Mouse (Mus musculus) hindbrain, embryonic 16.5 days (tissue): ENCODE data around the gene Nat8f7. TPM values are rescaled to one million over a fixed set of nuclear protein-coding genes. Genes with fewer than 3 reads are reported as not detected.
"Not testable (repeated sequence)": the region's sequence is repeated elsewhere in the genome, so short reads cannot be mapped to it uniquely, and the experiment has no call there.

Source experiments
- ATAC-seq: fragments of 200-750 bp; cut with Nextera tagmentation; 2 replicates; pipeline ENCODE4 v1.8.0; 2017; ENCODE audit warnings: moderate TSS enrichment, moderate library complexity
- H3K27ac ChIP-seq: fragments of 300-500 bp; sonication (generic); 2 replicates; pipeline ENCODE4 v1.5.1; 2014; ENCODE audit warnings: low read depth, mild to moderate bottlenecking, control low read depth, low read length, moderate library complexity
- H3K27me3 ChIP-seq: fragments of 300-500 bp; sonication (generic); replicated peaks from 2 replicates; pipeline ENCODE4 v1.6.1; 2014; ENCODE audit warnings: low read length; ENCODE audit not compliant: control insufficient read depth, insufficient read depth
- H3K36me3 ChIP-seq: fragments of 300-500 bp; sonication (generic); 2 replicates; pipeline ENCODE4 v1.6.1; 2014; ENCODE audit warnings: mild to moderate bottlenecking, low read length, moderate library complexity, mixed read lengths; ENCODE audit not compliant: control insufficient read depth, insufficient read depth
- H3K4me1 ChIP-seq: fragments of 300-500 bp; sonication (generic); 2 replicates; pipeline ENCODE4 v1.6.1; 2014; ENCODE audit warnings: low read depth, low read length; ENCODE audit not compliant: control insufficient read depth, insufficient read depth
- H3K4me2 ChIP-seq: fragments of 300-500 bp; sonication (generic); 2 replicates; pipeline ENCODE4 v1.6.1; 2014; ENCODE audit warnings: mild to moderate bottlenecking, low read length, control low read depth, moderate library complexity
- H3K4me3 ChIP-seq: fragments of 300-500 bp; sonication (generic); 2 replicates; pipeline ENCODE4 v1.5.1; 2014; ENCODE audit warnings: mild to moderate bottlenecking, low read length, control low read depth, moderate library complexity
- H3K9ac ChIP-seq: fragments of 300-500 bp; sonication (generic); 2 replicates; pipeline ENCODE4 v1.6.1; 2014; ENCODE audit warnings: low read depth, mild to moderate bottlenecking, control low read depth, low read length, moderate library complexity
- H3K9me3 ChIP-seq: fragments of 300-500 bp; sonication (generic); 2 replicates; pipeline ENCODE4 v1.6.1; 2014; ENCODE audit warnings: mild to moderate bottlenecking, low read length, moderate library complexity; ENCODE audit not compliant: control insufficient read depth
- WGBS: fragments of 180-500 bp; shearing (Covaris S2); extraction: QIAGEN DNeasy Blood & Tissue Kit; methylation state at CpG from one replicate; pipeline ENCODE4 v1.1.7; 2014; 5-methylcytosine and 5-hydroxymethylcytosine counted together
- microRNA-seq: library from miRNA; unstranded; fragments of <30 nt; microRNA quantifications from one replicate; pipeline ENCODE4, GENCODE M21; 2017
- polyA plus RNA-seq: library from polyadenylated mRNA; unstranded; fragments of >200 nt; fragmentation: Nextera tagmentation; extraction: Ambion mirVana; gene quantifications from 2 replicates; pipeline ENCODE4 v1.2.1, GENCODE M21; 2015

Nat8f7 gene
- 0.08 TPM in 1 of 2 replicates, not detected in the other for polyA plus RNA-seq

DNA sequence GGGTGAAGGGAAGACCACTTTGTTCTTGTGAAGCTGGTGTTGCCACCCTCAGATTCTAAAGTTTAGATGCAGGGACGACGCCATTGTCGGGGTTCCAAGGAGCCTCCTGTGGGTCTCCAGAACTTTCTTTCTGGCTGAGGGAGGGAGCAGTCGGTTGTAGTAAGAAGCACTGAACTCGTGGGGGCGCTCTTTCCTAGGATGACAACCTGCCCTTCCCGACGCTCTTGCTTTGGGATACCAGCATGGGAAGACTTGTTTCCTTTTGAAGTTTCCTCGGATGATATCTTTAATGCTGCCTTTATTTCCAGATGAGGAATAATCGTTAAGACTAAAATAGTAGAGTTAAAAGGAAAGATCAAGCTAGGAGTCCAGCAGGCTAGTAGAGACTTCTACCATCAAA is at the start of gene Nat8f7:
TSS of gene Nat8f7 (minus strand) at position 101 of the 400 bp plus-strand sequence.
- not testable (repeated sequence) for H3K27me3 ChIP-seq, H3K4me3 ChIP-seq, H3K4me2 ChIP-seq, H3K4me1 ChIP-seq, H3K9ac ChIP-seq, ATAC-seq, H3K9me3 ChIP-seq, H3K36me3 ChIP-seq, H3K27ac ChIP-seq
- WGBS, result 82% methylated on average over 9 of the region's 10 CpGs

- H3K4me2 ChIP-seq, H3K4me3 ChIP-seq, ATAC-seq, H3K9me3 ChIP-seq, H3K9ac ChIP-seq, H3K4me1 ChIP-seq, H3K27ac ChIP-seq, H3K36me3 ChIP-seq, H3K27me3 ChIP-seq: not testable (repeated sequence)
- WGBS, result 90% methylated on average over 1 of the region's 2 CpGs
These were observed 49.7 kb upstream of the Nat8f7 start for GRCm38 (mm10) chr6:85762678-85763077.

GRCm38 (mm10) chr6:85755705-85756249 is 42.8 kb upstream of the Nat8f7 start:
- not testable (repeated sequence) for H3K27me3 ChIP-seq, H3K9ac ChIP-seq, H3K4me3 ChIP-seq, H3K36me3 ChIP-seq, H3K4me1 ChIP-seq, ATAC-seq, H3K9me3 ChIP-seq, H3K27ac ChIP-seq, H3K4me2 ChIP-seq
- WGBS, result 67% methylated on average over 2 of the region's 6 CpGs

- H3K9me3 ChIP-seq, ATAC-seq, H3K4me3 ChIP-seq, H3K27me3 ChIP-seq, H3K4me1 ChIP-seq, H3K4me2 ChIP-seq, H3K27ac ChIP-seq, H3K9ac ChIP-seq, H3K36me3 ChIP-seq: not testable (repeated sequence)
- WGBS, result 100% methylated on average over 1 of the region's 1 CpGs
These were observed 3.4 kb downstream of the Nat8f7 start for GRCm38 (mm10) chr6:85709607-85710006.

DNA sequence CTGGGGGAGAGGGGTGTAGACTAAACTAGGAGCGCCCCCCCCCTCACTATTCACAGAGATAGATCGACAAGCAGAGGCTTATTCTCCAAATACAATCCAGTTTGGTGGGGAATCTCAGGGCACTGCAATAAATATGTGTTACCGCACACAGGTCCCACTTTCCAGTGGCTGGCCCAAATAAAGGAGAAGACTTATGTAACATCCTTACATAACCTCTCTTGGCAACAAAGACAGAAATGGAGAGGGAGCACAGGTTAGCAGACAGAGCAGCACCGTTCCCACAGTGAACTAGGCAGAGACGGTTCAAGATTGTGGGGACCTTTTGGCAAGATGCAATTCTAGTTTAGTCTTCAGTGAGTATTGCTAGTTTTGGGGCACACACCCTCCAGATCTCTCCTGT is 3.8 kb downstream of the Nat8f7 start:
- not testable (repeated sequence) for H3K4me3 ChIP-seq, H3K27me3 ChIP-seq, H3K4me2 ChIP-seq, H3K9me3 ChIP-seq, ATAC-seq, H3K27ac ChIP-seq, H3K4me1 ChIP-seq, H3K9ac ChIP-seq, H3K36me3 ChIP-seq
- WGBS, result 90% methylated on average over 5 of the region's 5 CpGs

DNA sequence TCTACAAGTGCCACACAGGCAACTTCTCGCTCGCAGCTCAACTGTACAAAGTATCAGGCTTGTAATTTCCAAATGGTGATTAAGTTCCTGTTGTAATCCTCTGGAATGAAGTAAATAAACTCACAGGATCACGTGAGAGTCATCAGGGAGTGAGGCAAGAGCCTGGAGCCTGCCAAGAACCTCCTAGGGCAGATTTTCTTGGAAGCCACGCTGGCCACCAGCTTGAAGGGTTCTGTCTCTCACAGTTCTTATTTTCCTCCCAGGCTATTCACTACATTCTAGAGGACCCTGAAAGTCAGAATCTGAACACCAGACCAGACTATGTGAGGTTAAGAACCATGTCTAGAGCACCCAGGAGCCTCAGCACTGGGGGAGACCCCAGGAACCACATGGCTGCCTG is 11.1 kb downstream of the Nat8f7 start:
- H3K9ac ChIP-seq, H3K4me2 ChIP-seq, H3K9me3 ChIP-seq, H3K27ac ChIP-seq, ATAC-seq, H3K36me3 ChIP-seq, H3K27me3 ChIP-seq, H3K4me1 ChIP-seq, H3K4me3 ChIP-seq: not testable (repeated sequence)
- 84% methylated on average over 2 of the region's 4 CpGs for WGBS

Small RNA genes lying within 50 kb of the gene (microRNA-seq; reads per million reads assigned to microRNA genes)
- gene Gm27317, result not detected

Other genes starting within 250 kb of the Nat8f7 start
- gene Fbxo41, start 210.2 kb downstream of the Nat8f7 start, polyA plus RNA-seq, result 9.8 and 10.3 TPM in 2 replicates
- gene Egr4, start 199.6 kb downstream of the Nat8f7 start, polyA plus RNA-seq, result not detected in 2 replicates
- gene Alms1, start 125.7 kb downstream of the Nat8f7 start, polyA plus RNA-seq, result 4.2 and 4.3 TPM in 2 replicates
- 0.23 and 0.35 TPM in 2 replicates for gene Nat8f3, start 52.5 kb upstream of the Nat8f7 start, polyA plus RNA-seq
- not detected in 2 replicates for gene Nat8f6, start 107.7 kb upstream of the Nat8f7 start, polyA plus RNA-seq
- gene Nat8f5, start 107.8 kb upstream of the Nat8f7 start, polyA plus RNA-seq, result 0.36 TPM in 1 of 2 replicates, not detected in the other
- gene Nat8, start 118.9 kb upstream of the Nat8f7 start, polyA plus RNA-seq, result 0.23 TPM in 1 of 2 replicates, not detected in the other
- gene Nat8f2, start 156.0 kb upstream of the Nat8f7 start, polyA plus RNA-seq, result not detected in 2 replicates
- 7.4 and 7.7 TPM in 2 replicates for gene Nat8f4, start 191.7 kb upstream of the Nat8f7 start, polyA plus RNA-seq
- gene Tprkb, start 198.7 kb upstream of the Nat8f7 start, polyA plus RNA-seq, result 49.3 and 53.3 TPM in 2 replicates
- 20.1 and 20.4 TPM in 2 replicates for gene Nat8f1, start 202.5 kb upstream of the Nat8f7 start, polyA plus RNA-seq
- 40.7 and 46.7 TPM in 2 replicates for gene Dusp11, start 248.5 kb upstream of the Nat8f7 start, polyA plus RNA-seq